ENCODE assay signal across 8 mouse cellular contexts in the genomic region with DNA sequence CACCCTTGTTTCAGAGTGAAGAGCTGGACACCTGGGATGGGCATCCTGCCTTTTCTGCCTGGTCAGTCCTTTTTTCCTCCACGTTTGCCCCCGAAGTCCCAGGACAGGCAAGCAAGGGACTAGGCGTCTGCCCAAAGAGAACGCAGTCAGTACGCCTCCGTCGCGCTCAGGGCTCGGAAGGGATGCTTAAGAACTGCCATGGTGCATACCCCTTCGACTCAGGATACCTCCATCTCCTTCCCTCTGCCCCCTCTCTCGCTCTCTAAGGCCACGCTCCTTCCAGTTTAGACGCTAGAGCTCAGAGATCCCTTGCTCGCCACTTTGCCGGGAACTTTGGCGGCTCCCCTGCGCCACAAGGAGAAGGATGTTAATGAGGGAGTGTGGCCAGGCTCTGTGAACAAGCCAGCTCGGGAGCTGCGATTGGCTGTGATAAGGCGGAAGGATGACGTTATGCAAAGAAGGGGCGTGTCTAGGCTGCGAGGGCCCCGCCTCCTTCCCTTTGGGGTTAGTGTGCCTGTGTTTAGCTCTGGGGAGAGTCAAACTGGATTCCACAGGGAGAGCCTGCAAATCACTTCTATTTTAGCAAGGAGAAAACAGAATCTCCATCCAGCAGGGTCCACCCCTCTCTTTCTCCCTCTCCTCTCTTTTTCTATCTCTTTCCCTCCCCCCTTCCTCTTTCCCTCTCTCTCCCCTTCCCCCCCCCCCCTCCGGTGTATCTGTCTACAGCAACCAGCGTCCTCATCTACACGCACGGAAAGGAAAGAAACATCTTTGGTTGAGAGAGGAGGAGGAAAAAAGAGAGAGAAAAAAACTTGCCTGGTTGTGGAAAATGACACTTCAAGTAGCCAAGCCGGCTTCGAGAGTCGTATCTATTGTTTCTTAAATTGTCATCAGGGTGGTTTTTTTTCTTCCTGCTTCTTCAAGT. TPM values are rescaled to one million over a fixed set of nuclear protein-coding genes. Genes with fewer than 3 reads are reported as not detected.
DNase-seq lines count a peak whose midpoint lies in the region; ATAC-seq and TF ChIP-seq lines count a peak whose summit lies in the region.

A gene (plus strand): TSS at position 530 of the 925 bp plus-strand sequence.

- peaks cover 49% of the 10 kb centered on the region for H3K27me3 ChIP-seq in G1E (ENCODE audit: insufficient read depth, low read length)
- peaks cover 79% of the 10 kb centered on the region for H3K27me3 ChIP-seq in heart, embryonic 13.5 days (replicated peaks)
- H3K27me3 ChIP-seq in kidney, embryonic 16.5 days (ENCODE audit: insufficient read depth, low read length), result peaks cover 53% of the 10 kb centered on the region
- H3K27me3 ChIP-seq in lung, embryonic 15.5 days, result peaks cover 87% of the 10 kb centered on the region

- no peaks in the 10 kb centered on the region for H3K36me3 ChIP-seq in G1E (replicated peaks)
- H3K36me3 ChIP-seq in heart, embryonic 13.5 days, result peaks cover 3% of the 10 kb centered on the region; the same call in 1 of the 2 replicates
- H3K36me3 ChIP-seq in kidney, embryonic 16.5 days (ENCODE audit: insufficient read depth, low read length), result no peaks in the 10 kb centered on the region
- no peaks in the 10 kb centered on the region for H3K36me3 ChIP-seq in lung, embryonic 15.5 days

- DNase-seq in G1E (ENCODE audit: low spot score), result peak; percentile 42
- peak; percentile 20 for DNase-seq in c-Kit-negative CD71-positive TER-119-positive erythroid progenitor cells, embryonic 14.5 days (ENCODE audit: low read depth, low spot score)
- peak; percentile 94 for DNase-seq in fibroblast of lung, adult 2 months (ENCODE audit: low read depth)
- DNase-seq in ovary, adult 18-20 months (ENCODE audit: low spot score), result peak; percentile 76
- DNase-seq in thymus, postnatal 0 days (ENCODE audit: low spot score), result peak; percentile 87

- peak within 1 kb of the TSS; percentile 86 for H3K27ac ChIP-seq in heart, embryonic 13.5 days (replicated peaks)
- H3K27ac ChIP-seq in kidney, embryonic 16.5 days (ENCODE audit: low read length), result peak within 1 kb of the TSS; percentile 90
- peak within 1 kb of the TSS; percentile 55; the same call in 1 of the 2 replicates for H3K27ac ChIP-seq in lung, embryonic 15.5 days

- peak; percentile 91 for ATAC-seq in G1E (ENCODE audit: extremely low read depth, insufficient number of reproducible peaks, low FRiP score, poor library complexity, severe bottlenecking)
- ATAC-seq in heart, embryonic 13.5 days (ENCODE audit: extremely low read depth, insufficient number of reproducible peaks, low FRiP score, low TSS enrichment), result peak; percentile 80
- ATAC-seq in kidney, embryonic 16.5 days (ENCODE audit: low FRiP score, low TSS enrichment), result peak; percentile 95
- peak; percentile 95 for ATAC-seq in lung, embryonic 15.5 days (ENCODE audit: borderline replicate concordance, extremely low read depth, low FRiP score, low TSS enrichment)

- H3K4me3 ChIP-seq in G1E (ENCODE audit: low read depth, low read length), result peak within 1 kb of the TSS; percentile 1; the same call in 1 of the 2 replicates
- H3K4me3 ChIP-seq in heart, embryonic 13.5 days, result peak within 1 kb of the TSS; percentile 72
- peak within 1 kb of the TSS; percentile 69 for H3K4me3 ChIP-seq in kidney, embryonic 16.5 days (ENCODE audit: low read length)
- peak within 1 kb of the TSS; percentile 53 for H3K4me3 ChIP-seq in lung, embryonic 15.5 days

- H3K9me3 ChIP-seq in G1E (replicated peaks), result no peaks in the 10 kb centered on the region
- no peaks in the 10 kb centered on the region for H3K9me3 ChIP-seq in heart, embryonic 13.5 days
- H3K9me3 ChIP-seq in kidney, embryonic 16.5 days (ENCODE audit: low read length), result no peaks in the 10 kb centered on the region
- H3K9me3 ChIP-seq in lung, embryonic 15.5 days, result no peaks in the 10 kb centered on the region

- peak within 1 kb of the TSS; percentile 88 for H3K9ac ChIP-seq in heart, embryonic 13.5 days
- peak within 1 kb of the TSS; percentile 82 for H3K9ac ChIP-seq in kidney, embryonic 16.5 days (replicated peaks; ENCODE audit: low read length)
- peak within 1 kb of the TSS; percentile 44 for H3K9ac ChIP-seq in lung, embryonic 15.5 days

- peak within 1 kb of the TSS; percentile 74 for H3K4me2 ChIP-seq in heart, embryonic 13.5 days
- peak within 1 kb of the TSS; percentile 69 for H3K4me2 ChIP-seq in kidney, embryonic 16.5 days (replicated peaks; ENCODE audit: low read depth, low read length)
- H3K4me2 ChIP-seq in lung, embryonic 15.5 days, result peak within 1 kb of the TSS; percentile 92

- under 1% methylated on average over 29 of the region's 31 CpGs for WGBS in heart, embryonic 13.5 days
- WGBS in kidney, embryonic 16.5 days, result under 1% methylated on average over 31 of the region's 31 CpGs
- under 1% methylated on average over 31 of the region's 31 CpGs for WGBS in lung, embryonic 15.5 days

- H3K4me1 ChIP-seq in G1E (ENCODE audit: insufficient read depth, low read depth, low read length), result peaks cover 9% of the 10 kb centered on the region
- peaks cover 38% of the 10 kb centered on the region for H3K4me1 ChIP-seq in heart, embryonic 13.5 days
- H3K4me1 ChIP-seq in kidney, embryonic 16.5 days (ENCODE audit: insufficient read depth, low read length), result peaks cover 35% of the 10 kb centered on the region
- H3K4me1 ChIP-seq in lung, embryonic 15.5 days, result peaks cover 31% of the 10 kb centered on the region

- no peak for TF ChIP-seq CTCF in G1E (IDR thresholded peaks at IDR 0.05; ENCODE audit: low read depth, low read length)

RNA-seq across cellular contexts. Expression of the gene that starts here (rescaled TPM):
- total RNA-seq in G1E (2014; fragmentation: Nextera tagmentation), result not detected in 2 replicates
- 0.05 and 0.06 TPM in 2 replicates for total RNA-seq in G1E (2017)
- polyA plus RNA-seq in G1E (2012), result not detected in 2 replicates
- 12.9 and 13.0 TPM in 2 replicates for polyA plus RNA-seq in heart, embryonic 13.5 days (2015; fragmentation: Nextera tagmentation; extraction: Ambion mirVana)
- polyA plus RNA-seq in kidney, embryonic 16.5 days (2015; fragmentation: Nextera tagmentation; extraction: Ambion mirVana), result 24.1 and 26.2 TPM in 2 replicates
- 10.5 and 12.4 TPM in 2 replicates for polyA plus RNA-seq in lung, embryonic 15.5 days (2015; fragmentation: Nextera tagmentation; extraction: Ambion mirVana)
- 3.9 and 4.1 TPM in 2 replicates for polyA plus RNA-seq in thymus, postnatal 0 days (2015; fragmentation: Nextera tagmentation; extraction: Ambion mirVana)

Comparison
In these comparisons a context has a peak if more than half of its experiments do, and no peak if none do; other contexts are left out.
1. Peak in every context shown above with its lines: DNase-seq, ATAC-seq, H3K4me3 ChIP-seq and H3K27ac ChIP-seq.
2. Peak in DNase-seq, ATAC-seq and H3K4me3 ChIP-seq in G1E; RNA of the gene not detected or under 1 TPM.
3. DNase-seq: peak in every context shown above with its lines; median percentile 94 in fibroblast of lung, adult 2 months; 87 in thymus, postnatal 0 days; 76 in ovary, adult 18-20 months; 42 in G1E; 20 in c-Kit-negative CD71-positive TER-119-positive erythroid progenitor cells, embryonic 14.5 days.
4. H3K4me3 ChIP-seq: peak in every context shown above with its lines; median percentile 72 in heart, embryonic 13.5 days; 69 in kidney, embryonic 16.5 days; 53 in lung, embryonic 15.5 days; 1 in G1E.